ENCODE assay signal across 8 mouse cellular contexts in the genomic region with DNA sequence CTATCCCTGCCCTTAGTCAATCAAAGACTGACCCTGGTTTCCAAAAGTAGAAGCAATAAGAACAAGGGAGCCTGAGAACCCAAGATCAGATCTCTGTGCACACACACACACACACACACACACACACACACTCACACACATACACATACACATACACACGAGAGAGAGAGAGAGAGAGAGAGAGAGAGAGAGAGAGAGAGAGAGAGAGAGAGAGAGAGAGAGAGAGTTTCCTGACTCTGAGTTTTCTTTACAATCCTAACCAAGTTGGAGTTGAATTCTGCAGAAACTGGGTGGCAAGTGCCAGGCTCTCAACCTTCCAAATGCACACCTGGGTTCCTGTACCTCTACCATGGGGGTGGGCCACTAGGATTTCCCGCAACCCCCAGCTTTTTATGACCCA. TPM values are rescaled to one million over a fixed set of nuclear protein-coding genes. Genes with fewer than 3 reads are reported as not detected.
DNase-seq lines count a peak whose midpoint lies in the region; ATAC-seq and TF ChIP-seq lines count a peak whose summit lies in the region.

No protein-coding gene starts in this region.

- peaks cover 13% of the 10 kb centered on the region for H3K36me3 ChIP-seq in heart, embryonic 12.5 days
- H3K36me3 ChIP-seq in E14TG2a.4 (ENCODE audit: insufficient read depth, low read length), result peaks cover 18% of the 10 kb centered on the region
- H3K36me3 ChIP-seq in hindbrain, embryonic 12.5 days, result peaks cover 33% of the 10 kb centered on the region
- peaks cover 6% of the 10 kb centered on the region for H3K36me3 ChIP-seq in midbrain, embryonic 11.5 days (ENCODE audit: control insufficient read depth, insufficient read depth, low read length)

- TF ChIP-seq CTCF in E14TG2a.4 (conservative IDR thresholded peaks at IDR 0.05; ENCODE audit: low read length), result no peak
- TF ChIP-seq CTCF in cerebellum, adult 2 months (IDR thresholded peaks at IDR 0.05; ENCODE audit: borderline replicate concordance, insufficient read depth, low read depth, low read length), result no peak

- WGBS in heart, embryonic 12.5 days, result 15% methylated on average over 2 of the region's 2 CpGs
- WGBS in hindbrain, embryonic 12.5 days, result 0% methylated on average over 1 of the region's 2 CpGs
- 0% methylated on average over 2 of the region's 2 CpGs for WGBS in midbrain, embryonic 11.5 days
- WGBS in cerebellum, adult 2 months, result 65% methylated on average over 1 of the region's 2 CpGs

- no peak for DNase-seq in heart, adult 11 months
- peak; percentile 81 for DNase-seq in midbrain, embryonic 11.5 days (ENCODE audit: low spot score, missing footprints)
- no peak for DNase-seq in frontal cortex, adult 2 months (ENCODE audit: extremely low spot score in 1 of 2, low spot score in 1 of 2)
- no peak for DNase-seq in cerebellum, adult 2 months
- DNase-seq in thymus, postnatal 4 days, result no peak

- H3K27ac ChIP-seq in heart, embryonic 12.5 days (ENCODE audit: poor library complexity, severe bottlenecking), result peak overlapping the region; percentile 39; the same call in 1 of the 2 replicates
- peak overlapping the region; percentile 91 for H3K27ac ChIP-seq in hindbrain, embryonic 12.5 days
- H3K27ac ChIP-seq in midbrain, embryonic 11.5 days (ENCODE audit: low read depth, low read length), result peak overlapping the region; percentile 92
- H3K27ac ChIP-seq in cerebellum, adult 2 months (ENCODE audit: insufficient read depth, low read length), result no peak overlapping the region

- peak overlapping the region; percentile 85 for H3K4me2 ChIP-seq in heart, embryonic 12.5 days
- H3K4me2 ChIP-seq in hindbrain, embryonic 12.5 days (replicated peaks), result peak overlapping the region; percentile 85
- peak overlapping the region; percentile 65 for H3K4me2 ChIP-seq in midbrain, embryonic 11.5 days

- peak overlapping the region; percentile 66 for H3K4me3 ChIP-seq in heart, embryonic 12.5 days
- peak overlapping the region; percentile 86; the same call in 1 of the 2 replicates for H3K4me3 ChIP-seq in E14TG2a.4 (replicated peaks; ENCODE audit: low read length)
- peak overlapping the region; percentile 75 for H3K4me3 ChIP-seq in hindbrain, embryonic 12.5 days
- H3K4me3 ChIP-seq in midbrain, embryonic 11.5 days (ENCODE audit: low read depth, low read length), result peak overlapping the region; percentile 77
- H3K4me3 ChIP-seq in cerebellum, adult 2 months (replicated peaks; ENCODE audit: insufficient read depth, low read depth, low read length), result no peak overlapping the region

- no peak for ATAC-seq in heart, embryonic 12.5 days (ENCODE audit: insufficient number of reproducible peaks, low FRiP score)
- no peak for ATAC-seq in hindbrain, embryonic 12.5 days (ENCODE audit: low FRiP score)
- ATAC-seq in midbrain, embryonic 11.5 days (ENCODE audit: low FRiP score), result no peak

- peaks cover 9% of the 10 kb centered on the region for H3K27me3 ChIP-seq in heart, embryonic 12.5 days (replicated peaks)
- peaks cover 46% of the 10 kb centered on the region for H3K27me3 ChIP-seq in E14TG2a.4 (ENCODE audit: insufficient read depth, low read length)
- peaks cover 3% of the 10 kb centered on the region; the same call in 1 of the 2 replicates for H3K27me3 ChIP-seq in hindbrain, embryonic 12.5 days
- no peaks in the 10 kb centered on the region for H3K27me3 ChIP-seq in midbrain, embryonic 11.5 days (ENCODE audit: control insufficient read depth, insufficient read depth, low read length)
- H3K27me3 ChIP-seq in cerebellum, adult 2 months (ENCODE audit: control insufficient read depth, insufficient read depth, low read length), result no peaks in the 10 kb centered on the region

- peak overlapping the region; percentile 69; the same call in 1 of the 2 replicates for H3K9ac ChIP-seq in heart, embryonic 12.5 days
- H3K9ac ChIP-seq in hindbrain, embryonic 12.5 days, result peak overlapping the region; percentile 82
- H3K9ac ChIP-seq in midbrain, embryonic 11.5 days (ENCODE audit: low read length), result peak overlapping the region; percentile 87

- H3K4me1 ChIP-seq in heart, embryonic 12.5 days (replicated peaks), result peaks cover 43% of the 10 kb centered on the region
- H3K4me1 ChIP-seq in E14TG2a.4 (replicated peaks; ENCODE audit: low read depth, low read length), result peaks cover 67% of the 10 kb centered on the region
- peaks cover 45% of the 10 kb centered on the region for H3K4me1 ChIP-seq in hindbrain, embryonic 12.5 days
- peaks cover 28% of the 10 kb centered on the region for H3K4me1 ChIP-seq in midbrain, embryonic 11.5 days (ENCODE audit: control insufficient read depth, insufficient read depth, low read length)
- 0 out of 2 replicates have a peak, but pooled peaks cover 3% of the 10 kb centered on the region for H3K4me1 ChIP-seq in cerebellum, adult 2 months (ENCODE audit: control insufficient read depth, insufficient read depth, low read length)

- no peaks in the 10 kb centered on the region for H3K9me3 ChIP-seq in heart, embryonic 12.5 days (replicated peaks)
- H3K9me3 ChIP-seq in E14TG2a.4 (ENCODE audit: low read length), result no peaks in the 10 kb centered on the region
- no peaks in the 10 kb centered on the region for H3K9me3 ChIP-seq in hindbrain, embryonic 12.5 days (replicated peaks)
- no peaks in the 10 kb centered on the region for H3K9me3 ChIP-seq in midbrain, embryonic 11.5 days (ENCODE audit: control insufficient read depth, low read length)

- TF ChIP-seq POLR2A in cerebellum, adult 2 months (IDR thresholded peaks at IDR 0.05; ENCODE audit: borderline replicate concordance, insufficient read depth, low read length), result no peak

RNA-seq across cellular contexts. Expression of a gene that starts 1.7 kb away (rescaled TPM):
- polyA plus RNA-seq in heart, embryonic 12.5 days (2016; fragmentation: Nextera tagmentation; extraction: Ambion mirVana), result 4.3 and 5.0 TPM in 2 replicates
- 10.7 and 11.5 TPM in 2 replicates for polyA plus RNA-seq in hindbrain, embryonic 12.5 days (2016; fragmentation: Nextera tagmentation; extraction: Ambion mirVana)
- 10.0 and 10.2 TPM in 2 replicates for polyA plus RNA-seq in midbrain, embryonic 11.5 days (2014; fragmentation: Nextera tagmentation; extraction: Ambion mirVana)
- 17.0 and 17.2 TPM in 2 replicates for polyA plus RNA-seq in frontal cortex, adult 2 months (2012; rRNA removed)
- 13.6 and 14.8 TPM in 2 replicates for polyA plus RNA-seq in cerebellum, adult 2 months (2012; rRNA removed)

RNA-seq across cellular contexts. Expression of a gene that starts 10.9 kb away (rescaled TPM):
- polyA plus RNA-seq in heart, embryonic 12.5 days (2016; fragmentation: Nextera tagmentation; extraction: Ambion mirVana), result 341 and 358 TPM in 2 replicates
- 258 and 273 TPM in 2 replicates for polyA plus RNA-seq in hindbrain, embryonic 12.5 days (2016; fragmentation: Nextera tagmentation; extraction: Ambion mirVana)
- 168 and 177 TPM in 2 replicates for polyA plus RNA-seq in midbrain, embryonic 11.5 days (2014; fragmentation: Nextera tagmentation; extraction: Ambion mirVana)
- polyA plus RNA-seq in frontal cortex, adult 2 months (2012; rRNA removed), result 82.7 and 95.6 TPM in 2 replicates
- 108 and 110 TPM in 2 replicates for polyA plus RNA-seq in cerebellum, adult 2 months (2012; rRNA removed)

RNA-seq across cellular contexts. Expression of a gene that starts 32.8 kb away (rescaled TPM):
- polyA plus RNA-seq in heart, embryonic 12.5 days (2016; fragmentation: Nextera tagmentation; extraction: Ambion mirVana), result 6.0 and 6.3 TPM in 2 replicates
- polyA plus RNA-seq in hindbrain, embryonic 12.5 days (2016; fragmentation: Nextera tagmentation; extraction: Ambion mirVana), result 11.3 and 15.7 TPM in 2 replicates
- polyA plus RNA-seq in midbrain, embryonic 11.5 days (2014; fragmentation: Nextera tagmentation; extraction: Ambion mirVana), result 11.3 TPM in 2 replicates
- polyA plus RNA-seq in frontal cortex, adult 2 months (2012; rRNA removed), result 12.3 and 15.7 TPM in 2 replicates
- polyA plus RNA-seq in cerebellum, adult 2 months (2012; rRNA removed), result 37.0 and 45.7 TPM in 2 replicates

RNA-seq across cellular contexts. Expression of a gene that starts 34.0 kb away (rescaled TPM):
- polyA plus RNA-seq in heart, embryonic 12.5 days (2016; fragmentation: Nextera tagmentation; extraction: Ambion mirVana), result 161 and 165 TPM in 2 replicates
- 210 and 235 TPM in 2 replicates for polyA plus RNA-seq in hindbrain, embryonic 12.5 days (2016; fragmentation: Nextera tagmentation; extraction: Ambion mirVana)
- 242 and 271 TPM in 2 replicates for polyA plus RNA-seq in midbrain, embryonic 11.5 days (2014; fragmentation: Nextera tagmentation; extraction: Ambion mirVana)
- polyA plus RNA-seq in frontal cortex, adult 2 months (2012; rRNA removed), result 233 and 273 TPM in 2 replicates
- polyA plus RNA-seq in cerebellum, adult 2 months (2012; rRNA removed), result 350 and 357 TPM in 2 replicates

RNA-seq across cellular contexts. Expression of a gene that starts 43.8 kb away (rescaled TPM):
- polyA plus RNA-seq in heart, embryonic 12.5 days (2016; fragmentation: Nextera tagmentation; extraction: Ambion mirVana), result 1.4 and 1.5 TPM in 2 replicates
- polyA plus RNA-seq in hindbrain, embryonic 12.5 days (2016; fragmentation: Nextera tagmentation; extraction: Ambion mirVana), result 3.6 and 4.4 TPM in 2 replicates
- 1.6 and 1.7 TPM in 2 replicates for polyA plus RNA-seq in midbrain, embryonic 11.5 days (2014; fragmentation: Nextera tagmentation; extraction: Ambion mirVana)
- 23.4 and 26.8 TPM in 2 replicates for polyA plus RNA-seq in frontal cortex, adult 2 months (2012; rRNA removed)
- 96.2 and 106 TPM in 2 replicates for polyA plus RNA-seq in cerebellum, adult 2 months (2012; rRNA removed)
